Mouse (Mus musculus) forebrain, embryonic 15.5 days (tissue): ENCODE results near the gene Serpina3k. TPM values are rescaled to one million over a fixed set of nuclear protein-coding genes. Genes with fewer than 3 reads are reported as not detected.

Experiments
- polyA plus RNA-seq: library from polyadenylated mRNA; unstranded; fragments of >200 nt; fragmentation: Nextera tagmentation; extraction: Ambion mirVana; gene quantifications from 2 replicates; pipeline ENCODE4 v1.2.1, GENCODE M21; 2015

The Serpina3k gene
- polyA plus RNA-seq, 1 experiment from 2014 or later = not detected

Other genes starting within 250 kb of the Serpina3k start
- not detected in 2 replicates for gene Serpina5, start 237.4 kb upstream of the Serpina3k start, polyA plus RNA-seq
- not detected in 2 replicates for gene Serpina3a, start 225.8 kb upstream of the Serpina3k start, polyA plus RNA-seq
- not detected in 2 replicates for gene Serpina3b, start 210.5 kb upstream of the Serpina3k start, polyA plus RNA-seq
- not detected in 2 replicates for gene Serpina3c, start 184.6 kb upstream of the Serpina3k start, polyA plus RNA-seq
- 0.08 and 0.13 TPM in 2 replicates for gene Serpina3f, start 123.9 kb upstream of the Serpina3k start, polyA plus RNA-seq
- gene Serpina3g, start 102.2 kb upstream of the Serpina3k start, polyA plus RNA-seq = 0.64 TPM in 1 of 2 replicates, not detected in the other
- not detected in 2 replicates for gene Serpina3i, start 75.4 kb upstream of the Serpina3k start, polyA plus RNA-seq
- not detected in 2 replicates for gene Serpina3j, start 23.9 kb upstream of the Serpina3k start, polyA plus RNA-seq
- not detected in 2 replicates for gene Serpina3m, start within 50 bp of the Serpina3k start, polyA plus RNA-seq
- gene Serpina3n, start 68.2 kb downstream of the Serpina3k start, polyA plus RNA-seq = not detected in 2 replicates
- 0.19 and 0.75 TPM in 2 replicates for gene Gsc, start 134.8 kb downstream of the Serpina3k start, polyA plus RNA-seq